In the genomic region with DNA sequence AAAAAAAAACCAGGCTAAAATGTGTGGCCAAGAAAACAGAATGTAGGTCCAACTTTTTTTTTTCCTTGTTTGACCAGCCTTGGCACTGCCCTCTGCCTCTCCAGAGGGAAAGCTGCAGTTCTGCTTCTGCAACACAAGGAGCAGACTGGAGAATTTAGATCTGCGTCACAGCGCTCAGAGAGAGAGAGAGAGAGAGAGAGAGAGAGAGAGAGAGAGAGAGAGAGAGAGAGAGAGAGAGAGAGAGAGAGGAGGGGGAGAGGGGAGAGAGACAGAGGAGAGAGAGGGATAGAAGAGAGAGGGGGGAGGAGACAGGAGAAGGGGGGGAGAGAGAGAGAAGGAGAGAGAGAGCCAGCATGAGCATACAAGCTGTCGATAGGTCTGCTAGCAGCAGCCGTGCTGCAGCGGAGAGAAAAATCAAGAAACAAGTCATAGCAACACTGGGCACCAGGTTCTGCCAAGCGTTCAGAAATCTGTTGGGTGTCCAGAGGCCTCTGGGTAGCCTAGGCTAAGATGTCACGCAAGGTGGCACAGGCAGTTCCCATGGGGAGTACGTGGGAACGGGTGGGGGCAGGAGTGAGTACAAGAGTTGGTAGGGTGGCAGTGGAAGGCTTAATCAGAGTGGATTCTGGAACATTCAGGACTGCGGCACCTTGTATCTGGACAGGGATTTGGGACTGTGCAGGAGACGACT, we compare ENCODE assay signal across 7 mouse cellular contexts.
DNase-seq lines count a peak whose midpoint lies in the region; ATAC-seq lines count a peak whose summit lies in the region.

No protein-coding gene starts in this region.

- intact Hi-C loops in gastrocnemius, postnatal 36 days (cut with DNase I): loop anchor here (2.0 kb wide), 1 partner anchor 40 kb away; no protein-coding TSS in a partner anchor
- intact Hi-C loops in left cerebral cortex, postnatal 14 days (cut with DNase I): no loop called here

- no peak for ATAC-seq in megakaryocyte-erythroid progenitor cell, adult 5-6 weeks (replicated peaks; ENCODE audit: low FRiP score, low TSS enrichment, poor library complexity, severe bottlenecking)

- DNase-seq in adrenal gland, adult 8-10 months: peak; percentile 73
- peak; percentile 78 to 82 for DNase-seq in cerebellum, adult 18-20 months
- peak; percentile 37 to 55 for DNase-seq in gastrocnemius, postnatal 36 days
- peak; percentile 85 for DNase-seq in kidney, adult 11 months
- DNase-seq in left cerebral cortex, postnatal 14 days (ENCODE audit: low spot score in 2 of 2): peak; percentile 59 to 74
- peak; percentile 46 for DNase-seq in ovary, postnatal 36 days (ENCODE audit: low spot score)
